Mouse (Mus musculus) midbrain, embryonic 10.5 days (tissue): ENCODE results near the gene Zfp36l1. TPM values are rescaled to one million over a fixed set of nuclear protein-coding genes. Genes with fewer than 3 reads are reported as not detected.
A peak's percentile ranks its signal among the peaks of the same experiment; 100 is the strongest.

Source experiments
- DNase-seq: peaks from one replicate; pipeline ENCODE4 v3.0.0-alpha.2; 2017; ENCODE audit warnings: low spot score
- H3K27ac ChIP-seq: fragments of 300-500 bp; sonication (generic); replicated peaks from 2 replicates; pipeline ENCODE4 v1.5.1; 2016; ENCODE audit warnings: mild to moderate bottlenecking
- H3K27me3 ChIP-seq: fragments of 300-500 bp; sonication (generic); 2 replicates; pipeline ENCODE4 v1.6.1; 2016; ENCODE audit warnings: low read depth, mild to moderate bottlenecking; ENCODE audit not compliant: poor library complexity, severe bottlenecking
- H3K36me3 ChIP-seq: fragments of 300-500 bp; sonication (generic); 2 replicates; pipeline ENCODE4 v1.6.1; 2016; ENCODE audit warnings: mild to moderate bottlenecking, moderate library complexity
- H3K4me1 ChIP-seq: fragments of 300-500 bp; sonication (generic); 2 replicates; pipeline ENCODE4 v1.6.1; 2016
- H3K4me3 ChIP-seq: fragments of 300-500 bp; sonication (generic); 2 replicates; pipeline ENCODE4 v1.5.1; 2016; ENCODE audit warnings: mild to moderate bottlenecking, moderate library complexity
- H3K9me3 ChIP-seq: fragments of 300-500 bp; sonication (generic); replicated peaks from 2 replicates; pipeline ENCODE4 v1.6.1; 2016; ENCODE audit warnings: mild to moderate bottlenecking
- WGBS: fragments of 180-500 bp; shearing (Covaris S2); methylation state at CpG from one replicate; pipeline ENCODE4 v1.1.7; 2016; 5-methylcytosine and 5-hydroxymethylcytosine counted together
- polyA plus RNA-seq: library from polyadenylated mRNA; unstranded; fragments of >200 nt; fragmentation: Nextera tagmentation; extraction: Ambion mirVana; gene quantifications from 2 replicates; pipeline ENCODE4 v1.2.1, GENCODE M21; 2016

Gene Zfp36l1
- polyA plus RNA-seq, 1 experiment from 2014 or later: 127 TPM

GRCm38 (mm10) chr12:80125316-80125715, 12.5 kb upstream of the Zfp36l1 start:
- Histone ChIP-seq H3K27ac (no peak overlapping the region), H3K27me3 (no peaks in the 10 kb centered on the region), H3K36me3 (peaks cover 52% of the 10 kb centered on the region), H3K4me3 (no peak overlapping the region), H3K9me3 (peaks cover 3% of the 10 kb centered on the region; the same call in 1 of the 2 replicates), H3K4me1 (peaks cover 26% of the 10 kb centered on the region)
- WGBS: 95% methylated on average over 5 of the region's 5 CpGs
- no peak for DNase-seq

- H3K27me3 ChIP-seq: no peaks in the 10 kb centered on the region
- no peak overlapping the region for H3K27ac ChIP-seq
- H3K9me3 ChIP-seq: peaks cover 4% of the 10 kb centered on the region; the same call in 1 of the 2 replicates
- H3K4me1 ChIP-seq: peaks cover 20% of the 10 kb centered on the region
- no peak for DNase-seq
- H3K4me3 ChIP-seq: no peak overlapping the region
- peaks cover 57% of the 10 kb centered on the region for H3K36me3 ChIP-seq
- WGBS: 81% methylated on average over 3 of the region's 3 CpGs
Measured at GRCm38 (mm10) chr12:80124756-80125155, 11.9 kb upstream of the Zfp36l1 start.

GRCm38 (mm10) chr12:80124211-80124610, 11.4 kb upstream of the Zfp36l1 start:
- no peak for DNase-seq
- 82% methylated on average over 3 of the region's 3 CpGs for WGBS
- Histone ChIP-seq H3K9me3 (peaks cover 4% of the 10 kb centered on the region; the same call in 1 of the 2 replicates), H3K27me3 (no peaks in the 10 kb centered on the region), H3K27ac (no peak overlapping the region), H3K36me3 (peaks cover 63% of the 10 kb centered on the region), H3K4me3 (no peak overlapping the region), H3K4me1 (peaks cover 15% of the 10 kb centered on the region)

- Histone ChIP-seq H3K9me3 (peaks cover 4% of the 10 kb centered on the region; the same call in 1 of the 2 replicates), H3K36me3 (peaks cover 65% of the 10 kb centered on the region), H3K27me3 (no peaks in the 10 kb centered on the region), H3K4me1 (peaks cover 13% of the 10 kb centered on the region), H3K27ac (peak overlapping the region; percentile 57), H3K4me3 (no peak overlapping the region)
- 75% methylated on average over 4 of the region's 4 CpGs for WGBS
- DNase-seq: no peak
Measured at GRCm38 (mm10) chr12:80123227-80123803, 10.5 kb upstream of the Zfp36l1 start.

- Histone ChIP-seq H3K4me1 (peaks cover 22% of the 10 kb centered on the region), H3K9me3 (peaks cover 4% of the 10 kb centered on the region; the same call in 1 of the 2 replicates), H3K27ac (no peak overlapping the region), H3K27me3 (no peaks in the 10 kb centered on the region), H3K36me3 (peaks cover 52% of the 10 kb centered on the region), H3K4me3 (no peak overlapping the region)
- 86% methylated on average over 1 of the region's 1 CpGs for WGBS
- DNase-seq: no peak
Measured at GRCm38 (mm10) chr12:80121438-80121837, 8.6 kb upstream of the Zfp36l1 start.

GRCm38 (mm10) chr12:80118588-80118987, 5.8 kb upstream of the Zfp36l1 start:
- 96% methylated on average over 1 of the region's 1 CpGs for whole genome bisulfite sequencing
- Histone ChIP-seq H3K9me3 (peaks cover 4% of the 10 kb centered on the region; the same call in 1 of the 2 replicates), H3K4me1 (peaks cover 45% of the 10 kb centered on the region), H3K27me3 (no peaks in the 10 kb centered on the region), H3K36me3 (peaks cover 34% of the 10 kb centered on the region), H3K4me3 (no peak overlapping the region), H3K27ac (no peak overlapping the region)
- DNase-seq: no peak

- DNase-seq: peak; percentile 22
- peaks cover 4% of the 10 kb centered on the region; the same call in 1 of the 2 replicates for H3K9me3 ChIP-seq
- no peaks in the 10 kb centered on the region for H3K27me3 ChIP-seq
- WGBS: 36% methylated on average over 18 of the region's 18 CpGs
- peak overlapping the region; percentile 85 for H3K4me3 ChIP-seq
- H3K27ac ChIP-seq: peak overlapping the region; percentile 99
- H3K4me1 ChIP-seq: peaks cover 41% of the 10 kb centered on the region
- H3K36me3 ChIP-seq: peaks cover 23% of the 10 kb centered on the region
Measured at GRCm38 (mm10) chr12:80116206-80117112, 3.6 kb upstream of the Zfp36l1 start.

- H3K4me3 ChIP-seq: peak overlapping the region; percentile 85
- H3K4me1 ChIP-seq: peaks cover 41% of the 10 kb centered on the region
- H3K27ac ChIP-seq: peak overlapping the region; percentile 99
- H3K36me3 ChIP-seq: peaks cover 27% of the 10 kb centered on the region
- peaks cover 4% of the 10 kb centered on the region; the same call in 1 of the 2 replicates for H3K9me3 ChIP-seq
- H3K27me3 ChIP-seq: no peaks in the 10 kb centered on the region
- no peak for DNase-seq
- WGBS: under 1% methylated on average over 30 of the region's 30 CpGs
Measured at GRCm38 (mm10) chr12:80115863-80116194, 3.0 kb upstream of the Zfp36l1 start.

GRCm38 (mm10) chr12:80115142-80115862, 2.5 kb upstream of the Zfp36l1 start:
- Histone ChIP-seq H3K27me3 (no peaks in the 10 kb centered on the region), H3K36me3 (peaks cover 27% of the 10 kb centered on the region), H3K4me1 (peaks cover 46% of the 10 kb centered on the region), H3K27ac (peak overlapping the region; percentile 99), H3K4me3 (peak overlapping the region; percentile 85), H3K9me3 (peaks cover under 1% of the 10 kb centered on the region; the same call in 1 of the 2 replicates)
- under 1% methylated on average over 71 of the region's 71 CpGs for WGBS
- peak; percentile 90 for DNase-seq

- Histone ChIP-seq H3K27ac (peak overlapping the region; percentile 99), H3K9me3 (no peaks in the 10 kb centered on the region), H3K36me3 (peaks cover 27% of the 10 kb centered on the region), H3K4me3 (peak overlapping the region; percentile 85), H3K4me1 (peaks cover 51% of the 10 kb centered on the region), H3K27me3 (no peaks in the 10 kb centered on the region)
- WGBS: 0% methylated on average over 8 of the region's 8 CpGs
- no peak for DNase-seq
Measured at GRCm38 (mm10) chr12:80114892-80115141, 2.0 kb upstream of the Zfp36l1 start.

GRCm38 (mm10) chr12:80114031-80114891, 1.4 kb upstream of the Zfp36l1 start:
- Histone ChIP-seq H3K36me3 (peaks cover 27% of the 10 kb centered on the region), H3K9me3 (no peaks in the 10 kb centered on the region), H3K4me1 (peaks cover 56% of the 10 kb centered on the region), H3K27me3 (no peaks in the 10 kb centered on the region), H3K4me3 (peak overlapping the region; percentile 85), H3K27ac (peak overlapping the region; percentile 99)
- WGBS: under 1% methylated on average over 51 of the region's 51 CpGs
- DNase-seq: peak; percentile 73

- Histone ChIP-seq H3K9me3 (no peaks in the 10 kb centered on the region), H3K27ac (peak overlapping the region; percentile 99), H3K4me3 (peak overlapping the region; percentile 85), H3K36me3 (peaks cover 32% of the 10 kb centered on the region), H3K27me3 (no peaks in the 10 kb centered on the region), H3K4me1 (peaks cover 62% of the 10 kb centered on the region)
- peak; percentile 76 for DNase-seq
- 0% methylated on average over 22 of the region's 22 CpGs for WGBS
Measured at GRCm38 (mm10) chr12:80113586-80114021, 791 bp upstream of the Zfp36l1 start.
